Mouse (Mus musculus) brain, adult 2 months (tissue): Measurements from ENCODE around the gene Adam12.
A peak's percentile ranks its signal among the peaks of the same experiment; 100 is the strongest.

Experiments used
- DNase-seq: peaks from one replicate; pipeline ENCODE4 v3.0.0; 2011; ENCODE audit warnings: low read depth, low spot score

Adam12 gene

GRCm38 (mm10) chr7:134224741-134225612, 7.0 kb downstream of the Adam12 start:
- peak; percentile 42 for DNase-seq

DNA sequence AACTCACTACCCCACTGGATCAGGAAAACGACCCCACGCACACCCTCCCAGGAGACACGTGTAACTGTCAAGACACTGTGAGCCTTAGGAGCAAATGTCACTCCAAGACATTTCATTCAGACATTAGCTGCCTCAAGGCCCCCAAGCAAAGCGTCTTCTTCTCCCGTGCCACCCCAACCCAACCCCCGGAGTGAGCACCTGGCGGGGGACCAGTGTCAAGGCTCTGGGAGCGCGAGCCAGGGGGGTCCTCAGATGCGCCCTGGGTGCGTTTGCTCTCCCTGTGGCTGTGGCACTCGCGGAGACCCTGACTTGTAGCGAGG, 7.6 kb downstream of the Adam12 start:
- DNase-seq: no peak

GRCm38 (mm10) chr7:134223444-134224161, 8.3 kb downstream of the Adam12 start:
- peak; percentile 81 for DNase-seq

- DNase-seq: peak; percentile 88
Measured at GRCm38 (mm10) chr7:134207956-134208355, 24.0 kb downstream of the Adam12 start.

DNA sequence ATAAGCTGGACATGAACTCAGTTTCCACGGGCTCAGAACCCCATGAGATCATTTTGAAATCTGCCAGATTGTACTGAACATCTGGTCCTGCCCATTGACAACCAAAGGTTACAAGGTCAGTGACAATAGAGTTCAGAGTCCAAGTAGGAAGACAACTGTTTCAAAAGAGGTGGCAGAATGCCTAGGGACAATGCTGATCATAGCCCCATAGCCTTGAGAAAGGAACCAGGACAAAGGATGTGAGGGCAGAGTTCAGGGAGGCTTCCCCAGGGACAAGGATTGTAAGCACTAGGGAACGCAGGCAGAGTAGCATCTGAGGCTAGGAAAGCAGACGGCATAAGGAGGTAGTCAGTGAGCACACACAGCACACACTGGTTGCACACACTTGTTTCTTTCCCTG, 38.9 kb downstream of the Adam12 start:
- DNase-seq: no peak

- DNase-seq: peak; percentile 65
Measured at GRCm38 (mm10) chr7:134190101-134190500, 41.8 kb downstream of the Adam12 start.

- no peak for DNase-seq
Measured at GRCm38 (mm10) chr7:134188565-134188964, 43.4 kb downstream of the Adam12 start.

GRCm38 (mm10) chr7:134187946-134188345, 44.0 kb downstream of the Adam12 start:
- DNase-seq: no peak

GRCm38 (mm10) chr7:134186497-134186896, 45.4 kb downstream of the Adam12 start:
- DNase-seq: no peak

DNA sequence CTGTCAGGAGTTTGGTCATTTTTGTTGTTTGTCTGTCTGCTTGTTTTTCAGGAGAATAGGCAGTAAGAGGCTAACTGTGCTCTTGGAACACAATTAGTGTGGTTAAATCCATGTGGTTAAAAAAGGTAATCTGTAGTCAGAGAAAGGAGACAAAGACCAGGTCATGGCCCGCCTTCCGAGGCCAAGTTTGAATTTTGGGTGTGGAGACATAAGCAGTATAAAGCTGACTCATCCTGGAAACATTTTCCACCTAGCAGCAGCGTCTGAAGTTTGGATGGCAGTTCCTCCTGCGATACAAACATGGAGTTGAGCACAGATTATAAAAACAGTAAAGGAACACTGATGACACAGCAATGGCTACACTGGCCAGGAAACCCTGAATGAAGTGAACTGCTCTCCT, 46.2 kb downstream of the Adam12 start:
- DNase-seq: no peak

DNA sequence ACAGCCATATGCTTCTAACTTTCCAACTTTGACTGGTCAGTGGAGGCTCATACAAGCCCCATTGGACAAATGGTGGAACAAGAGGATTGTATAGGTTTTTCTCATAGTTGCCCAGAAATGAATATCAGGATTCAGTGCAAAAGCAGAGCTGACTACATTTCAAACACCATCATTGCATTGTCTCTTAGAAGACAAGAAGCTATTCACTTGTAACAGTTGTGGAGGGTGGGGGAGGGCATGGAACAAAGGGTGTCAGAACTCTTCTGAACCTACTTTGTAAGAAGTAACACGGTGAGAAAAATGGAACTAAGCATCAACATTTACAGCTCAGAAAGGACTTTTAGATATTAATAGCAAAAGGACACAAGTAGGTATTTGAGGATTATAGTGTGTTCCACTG, 50.2 kb downstream of the Adam12 start:
- peak; percentile 79 for DNase-seq

DNA sequence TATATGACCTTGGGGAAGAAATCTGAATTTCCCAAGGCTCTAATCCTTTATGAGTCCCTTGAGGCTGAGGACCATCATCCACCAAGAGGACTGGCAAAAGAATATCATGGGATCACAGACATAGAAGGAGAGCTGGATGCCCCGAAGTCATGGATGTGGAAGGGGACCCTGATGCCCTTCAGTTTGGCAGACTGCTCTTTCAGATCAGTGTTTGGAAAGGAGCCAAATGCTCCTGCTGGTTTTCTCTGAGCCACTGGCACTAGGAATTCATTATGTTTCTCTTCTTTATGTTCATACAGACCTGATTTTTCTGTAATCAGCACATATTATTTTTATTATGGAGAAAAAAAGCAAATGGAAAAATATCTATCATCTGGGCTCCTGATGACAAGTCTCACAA, 50.9 kb downstream of the Adam12 start:
- no peak for DNase-seq

- peak; percentile 31 for DNase-seq
Measured at GRCm38 (mm10) chr7:134177051-134177450, 54.9 kb downstream of the Adam12 start.

- no peak for DNase-seq
Measured at GRCm38 (mm10) chr7:134175201-134175600, 56.7 kb downstream of the Adam12 start.

DNA sequence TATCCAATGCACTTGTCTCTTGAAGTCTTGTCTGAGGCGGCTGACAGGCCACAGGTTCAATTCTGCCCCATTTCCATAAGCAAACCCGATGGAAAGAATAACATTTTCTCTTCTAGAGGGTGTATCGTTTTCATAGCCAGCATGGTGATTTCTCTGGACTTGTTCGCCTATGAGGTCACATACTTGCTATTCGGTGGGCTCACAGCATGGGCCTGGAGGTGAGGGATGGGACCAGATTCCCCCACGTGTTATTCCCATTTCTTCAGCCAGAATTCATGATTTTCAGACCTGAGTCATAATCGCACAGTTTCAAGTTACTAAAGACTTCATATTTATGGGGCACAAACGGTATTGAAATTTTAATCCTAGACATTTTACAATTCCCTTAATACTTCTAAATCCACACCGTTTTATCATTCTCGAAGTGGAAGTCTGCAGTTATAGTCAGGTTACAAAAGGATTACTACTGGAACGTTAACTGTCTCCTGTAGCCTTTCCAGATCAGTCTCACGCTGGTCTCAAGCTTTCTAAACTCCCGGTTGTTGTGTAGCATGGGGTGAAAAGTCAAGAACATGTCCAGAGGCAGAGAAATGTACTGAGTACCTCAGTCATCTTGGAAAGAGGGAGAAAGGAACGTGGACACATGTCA, 58.4 kb downstream of the Adam12 start:
- no peak for DNase-seq

DNA sequence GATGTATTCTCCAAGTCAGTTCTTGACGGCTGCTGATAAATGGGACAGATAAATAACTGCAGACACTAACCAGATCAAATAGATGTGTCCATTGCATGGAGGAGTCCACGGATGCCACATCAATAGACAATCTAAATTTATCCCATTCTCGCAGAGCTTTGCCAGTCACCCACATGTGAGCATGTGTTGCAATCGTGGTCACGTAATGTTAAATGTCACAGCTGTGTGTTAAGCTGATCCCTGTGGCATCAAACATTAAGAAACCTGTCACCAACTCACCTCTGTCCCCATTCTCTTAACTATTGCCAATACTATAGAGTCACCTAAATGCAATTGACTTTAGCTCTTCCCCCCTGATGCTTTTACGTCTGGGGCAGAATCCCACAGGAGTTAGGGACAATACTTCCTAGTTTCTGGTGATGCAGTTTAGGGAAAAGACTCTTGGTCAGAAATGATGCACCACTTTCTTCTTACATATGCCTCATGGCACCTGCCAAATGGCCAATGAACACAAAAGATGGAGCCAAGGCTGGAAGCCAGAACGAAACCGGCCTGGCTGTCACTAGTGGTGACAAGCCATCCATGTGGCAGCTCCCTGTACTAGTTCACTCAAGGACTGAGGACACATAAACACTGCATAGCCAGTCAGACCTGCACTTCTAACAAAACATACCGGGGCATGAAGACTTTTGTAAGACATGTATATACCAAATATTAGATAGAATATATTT, 61.6 kb downstream of the Adam12 start:
- no peak for DNase-seq

- DNase-seq: no peak
Measured at GRCm38 (mm10) chr7:134169780-134170179, 62.2 kb downstream of the Adam12 start.

GRCm38 (mm10) chr7:134167586-134167985, 64.4 kb downstream of the Adam12 start:
- no peak for DNase-seq

DNA sequence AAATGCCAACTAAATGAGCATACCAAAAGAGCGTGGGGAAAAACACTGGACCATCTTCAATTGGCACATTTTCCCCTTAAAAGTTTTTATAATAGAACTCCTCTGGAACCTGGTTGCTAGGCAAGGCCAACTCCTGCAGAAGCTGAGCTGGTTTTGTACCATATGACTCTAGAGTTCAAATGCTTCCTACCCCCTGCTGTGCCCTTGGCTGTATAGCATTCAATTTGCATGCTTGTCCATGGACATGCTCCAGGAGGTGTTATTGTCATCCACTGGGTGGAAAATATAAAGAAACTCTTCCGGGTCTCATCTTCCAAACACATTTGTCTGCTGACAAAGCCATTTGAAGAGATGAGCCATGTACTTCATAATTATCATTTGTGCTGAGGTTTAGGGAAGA, 68.2 kb downstream of the Adam12 start:
- DNase-seq: no peak

GRCm38 (mm10) chr7:134162886-134163285, 69.1 kb downstream of the Adam12 start:
- no peak for DNase-seq

DNA sequence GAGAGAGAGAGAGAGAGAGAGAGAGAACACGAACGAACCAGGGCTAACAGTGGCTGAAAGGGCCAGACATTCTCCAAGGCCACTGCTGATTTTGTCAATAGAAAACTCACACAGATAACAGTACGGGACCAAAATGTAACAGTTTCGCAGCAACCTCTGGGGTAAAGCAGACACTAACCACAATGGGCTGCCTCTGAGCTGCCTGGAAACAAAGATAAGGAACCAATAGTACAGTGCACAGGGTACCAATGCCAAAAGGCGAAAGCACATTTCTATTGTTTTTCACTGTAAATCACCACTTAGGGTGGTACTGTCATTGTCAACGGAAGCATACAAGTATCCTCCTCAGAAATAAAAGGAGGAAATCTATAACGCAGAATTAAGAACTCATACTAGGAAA, 72.3 kb downstream of the Adam12 start:
- no peak for DNase-seq

DNA sequence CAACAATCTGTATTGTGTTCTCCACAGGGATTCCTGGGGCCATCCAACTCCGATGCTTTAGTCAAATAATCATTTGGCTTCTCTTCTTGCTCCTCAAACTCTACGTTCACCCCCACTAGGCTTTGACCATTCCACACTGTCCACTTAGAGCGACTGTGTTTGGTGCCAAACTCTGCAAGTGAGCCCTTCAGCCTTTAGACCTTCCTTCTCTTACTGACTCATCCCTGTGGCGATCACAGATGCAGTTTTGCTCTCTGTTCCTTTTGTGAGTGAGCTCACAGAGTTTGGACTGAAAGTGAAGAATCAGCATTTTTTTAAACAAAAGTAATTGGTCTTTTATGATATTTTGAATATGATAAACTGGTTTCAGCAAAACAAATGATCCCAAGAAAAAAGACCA, 80.6 kb downstream of the Adam12 start:
- DNase-seq: no peak
